Mouse (Mus musculus): Measurements from ENCODE around the gene Dkkl1. TPM values are rescaled to one million over a fixed set of nuclear protein-coding genes. Genes with fewer than 3 reads are reported as not detected.

The Dkkl1 gene
- total and polyA plus RNA-seq, 3 experiments: not detected

GRCm38 (mm10) chr7:45167761-45168445 is 44.0 kb downstream of the Dkkl1 start:
- no peak for DNase-seq

- DNase-seq: no peak
Measured at GRCm38 (mm10) chr7:45166950-45167401, 45.0 kb downstream of the Dkkl1 start.

DNA sequence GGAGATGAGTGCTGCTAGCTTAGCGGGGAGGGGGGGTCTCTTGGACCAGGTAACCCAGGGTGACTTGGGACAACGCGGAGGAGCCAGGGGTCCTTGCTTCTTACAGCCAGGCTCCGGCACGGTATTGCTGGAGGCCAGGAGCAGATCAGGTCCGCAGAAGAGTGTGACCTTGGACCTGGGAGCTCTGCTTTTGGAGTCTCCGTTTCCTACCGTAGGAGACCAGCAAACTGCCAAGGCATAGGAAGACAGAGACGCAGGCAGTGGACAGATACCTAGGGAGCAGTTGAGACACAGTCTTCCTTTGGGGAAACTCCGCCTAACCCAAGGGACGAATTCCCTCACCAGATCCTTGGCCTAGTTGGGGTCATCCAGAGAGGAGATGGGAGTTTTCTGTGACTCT is 46.2 kb downstream of the Dkkl1 start:
- DNase-seq: no peak

DNA sequence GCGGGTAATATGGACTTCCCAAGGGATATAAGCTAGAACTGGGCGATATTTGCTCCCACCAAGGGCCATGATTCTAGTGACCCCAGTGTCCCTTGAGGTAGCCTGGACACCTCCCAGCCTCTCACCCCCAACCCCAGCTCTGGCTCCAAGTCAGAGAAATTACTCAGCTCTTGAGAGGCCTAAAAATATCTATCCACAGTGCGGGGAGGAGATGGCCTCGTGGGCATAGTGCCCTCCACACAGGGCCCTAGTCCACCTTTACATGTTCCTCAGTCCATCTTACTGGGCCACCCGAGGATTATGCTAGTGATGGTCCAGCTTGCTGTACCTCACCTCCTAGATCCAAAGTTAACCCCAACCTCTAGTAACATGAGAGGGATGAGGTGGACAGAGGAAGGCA is 47.1 kb downstream of the Dkkl1 start:
- DNase-seq: no peak

GRCm38 (mm10) chr7:45163735-45164490 is 48.0 kb downstream of the Dkkl1 start, which contains the start of gene Slc17a7:
Slc17a7 (plus strand) TSS chr7:45163949.
- no peak for DNase-seq

GRCm38 (mm10) chr7:45162996-45163615 is 48.8 kb downstream of the Dkkl1 start:
- no peak for DNase-seq

DNA sequence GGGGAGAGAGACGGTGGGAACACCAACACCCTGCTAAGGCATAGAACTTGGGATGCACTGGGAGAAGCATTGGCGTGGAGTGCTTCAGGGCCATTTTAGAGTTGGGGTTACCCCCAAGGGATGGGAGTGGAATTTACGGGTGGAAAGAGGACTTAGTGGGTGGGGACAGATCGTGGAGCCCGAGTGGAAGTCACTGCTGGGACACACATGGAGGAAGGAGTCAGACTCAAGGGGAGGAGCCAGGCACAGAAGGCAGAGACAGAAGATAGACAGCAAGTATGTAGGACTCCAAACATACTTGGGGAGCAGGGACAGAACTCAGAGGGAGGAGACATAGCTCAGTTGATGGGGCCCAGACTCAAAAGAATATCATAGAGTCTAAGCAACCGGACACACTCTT is 49.4 kb downstream of the Dkkl1 start:
- DNase-seq: no peak

GRCm38 (mm10) chr7:45161612-45162473 is 50.1 kb downstream of the Dkkl1 start:
- DNase-seq: peak; percentile 90

DNA sequence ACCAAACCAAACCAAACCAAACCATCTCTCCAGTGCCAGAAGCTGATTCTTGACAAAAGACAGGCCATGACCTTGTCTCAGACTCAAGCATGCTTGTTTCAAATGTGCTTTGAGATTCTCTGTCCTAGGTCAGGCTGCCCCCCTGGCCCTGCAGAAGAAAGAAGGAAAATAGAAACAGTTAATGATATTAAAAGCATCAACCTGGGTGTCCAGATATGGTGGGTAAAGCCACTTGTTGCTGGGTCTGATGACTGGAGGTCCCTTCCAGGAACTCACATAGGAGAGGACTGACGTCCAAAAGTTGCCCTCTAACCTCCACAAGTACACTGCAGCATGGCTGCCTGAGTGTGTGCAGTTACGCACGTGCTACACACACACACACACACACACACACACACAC is 51.1 kb downstream of the Dkkl1 start:
- no peak for DNase-seq

DNA sequence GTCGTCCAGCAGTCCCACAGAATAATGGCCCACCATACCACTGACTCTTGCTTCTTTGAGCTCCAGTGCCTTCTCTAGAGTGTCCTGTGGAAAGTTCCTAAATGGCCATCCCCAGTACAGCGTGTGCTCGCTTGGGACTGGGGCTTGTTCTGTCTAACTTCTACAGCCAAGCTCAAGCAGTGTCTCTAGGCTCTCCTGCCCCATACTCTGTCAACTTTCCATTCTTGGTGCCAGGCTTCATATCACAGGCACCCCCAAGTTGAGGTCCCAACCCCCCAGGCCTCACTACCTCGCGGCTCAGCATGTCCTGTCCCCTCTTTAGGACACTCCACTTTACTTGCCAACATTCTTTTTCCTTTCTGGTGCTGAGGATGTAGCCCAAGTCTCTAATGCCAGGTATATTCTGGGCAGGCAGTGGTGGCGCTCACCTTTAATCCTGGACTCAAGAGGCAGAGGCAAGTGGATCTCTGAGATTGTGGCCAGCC is 51.6 kb downstream of the Dkkl1 start:
- DNase-seq: no peak

GRCm38 (mm10) chr7:45158991-45159390 is 53.0 kb downstream of the Dkkl1 start:
- DNase-seq: no peak

Small RNA genes lying within 50 kb of the gene (microRNA-seq; reads per million reads assigned to microRNA genes)
- gene Mir7055: 0 reads per million in 2 experiments

Other genes starting within 250 kb of the Dkkl1 start
Only the 30 nearest of the 36 such genes appear.
- gene Bcl2l12, start 213.4 kb downstream of the Dkkl1 start, total RNA-seq (2021): 10 to 100 TPM; 20.1 to 20.3 TPM
- 40.4 and 50.3 TPM in 2 replicates for gene Bcl2l12, start 213.4 kb downstream of the Dkkl1 start, polyA plus RNA-seq (2012; rRNA removed)
- 10 to 100 TPM; 72.0 to 83.7 TPM for gene Scaf1, start 195.8 kb downstream of the Dkkl1 start, total RNA-seq (2021)
- 117 and 121 TPM in 2 replicates for gene Scaf1, start 195.8 kb downstream of the Dkkl1 start, polyA plus RNA-seq (2012; rRNA removed)
- 100 to 1,000 TPM in 1 of 2 experiments, 10 to 100 TPM in 1; 93.7 to 118 TPM for gene Rras, start 194.2 kb downstream of the Dkkl1 start, total RNA-seq (2021)
- gene Rras, start 194.2 kb downstream of the Dkkl1 start, polyA plus RNA-seq (2012; rRNA removed): 161 and 176 TPM in 2 replicates
- gene Prr12, start 159.3 kb downstream of the Dkkl1 start, total RNA-seq (2021): 10 to 100 TPM; 40.2 to 49.7 TPM
- 17.7 and 21.3 TPM in 2 replicates for gene Prr12, start 159.3 kb downstream of the Dkkl1 start, polyA plus RNA-seq (2012; rRNA removed)
- gene Nosip, start 149.7 kb downstream of the Dkkl1 start, total RNA-seq (2021): 10 to 100 TPM; 40.2 to 58.1 TPM
- gene Nosip, start 149.7 kb downstream of the Dkkl1 start, polyA plus RNA-seq (2012; rRNA removed): 89.9 and 97.9 TPM in 2 replicates
- gene Prrg2, start 149.5 kb downstream of the Dkkl1 start, total RNA-seq (2021): 10 to 100 TPM; 20.9 to 21.9 TPM
- 70.3 and 85.2 TPM in 2 replicates for gene Prrg2, start 149.5 kb downstream of the Dkkl1 start, polyA plus RNA-seq (2012; rRNA removed)
- gene Rcn3, start 119.9 kb downstream of the Dkkl1 start, total RNA-seq (2021): 10 to 100 TPM; 26.5 to 50.3 TPM
- 93.3 and 104 TPM in 2 replicates for gene Rcn3, start 119.9 kb downstream of the Dkkl1 start, polyA plus RNA-seq (2012; rRNA removed)
- 100 to 1,000 TPM in 1 of 2 experiments, 10 to 100 TPM in 1; 84.8 to 154 TPM for gene Fcgrt, start 108.3 kb downstream of the Dkkl1 start, total RNA-seq (2021)
- gene Fcgrt, start 108.3 kb downstream of the Dkkl1 start, polyA plus RNA-seq (2012; rRNA removed): 186 and 187 TPM in 2 replicates
- 1,000 to 10,000 TPM; 1,290 to 1,478 TPM for gene Rps11, start 87.7 kb downstream of the Dkkl1 start, total RNA-seq (2021)
- gene Rps11, start 87.7 kb downstream of the Dkkl1 start, polyA plus RNA-seq (2012; rRNA removed): 60.0 and 80.0 TPM in 2 replicates
- gene Rpl13a, start 83.4 kb downstream of the Dkkl1 start, total RNA-seq (2021): 1,000 to 10,000 TPM; 1,285 to 1,750 TPM
- gene Rpl13a, start 83.4 kb downstream of the Dkkl1 start, polyA plus RNA-seq (2012; rRNA removed): 476 and 515 TPM in 2 replicates
- gene Gm45713, start 75.9 kb downstream of the Dkkl1 start, total RNA-seq (2021): not detected
- gene Gm45713, start 75.9 kb downstream of the Dkkl1 start, polyA plus RNA-seq (2012; rRNA removed): 6.3 and 7.4 TPM in 2 replicates
- 10 to 100 TPM; 20.5 to 25.3 TPM for gene Flt3l, start 75.7 kb downstream of the Dkkl1 start, total RNA-seq (2021)
- 122 TPM in 2 replicates for gene Flt3l, start 75.7 kb downstream of the Dkkl1 start, polyA plus RNA-seq (2012; rRNA removed)
- gene Pih1d1, start 57.8 kb downstream of the Dkkl1 start, total RNA-seq (2021): 10 to 100 TPM; 52.2 to 69.2 TPM
- 46.1 and 50.8 TPM in 2 replicates for gene Pih1d1, start 57.8 kb downstream of the Dkkl1 start, polyA plus RNA-seq (2012; rRNA removed)
- 10 to 100 TPM; 81.3 to 92.6 TPM for gene Aldh16a1, start 57.6 kb downstream of the Dkkl1 start, total RNA-seq (2021)
- gene Aldh16a1, start 57.6 kb downstream of the Dkkl1 start, polyA plus RNA-seq (2012; rRNA removed): 84.4 and 86.6 TPM in 2 replicates
- gene Slc17a7, start 48.2 kb downstream of the Dkkl1 start, total RNA-seq (2021): under 1 TPM; 0.14 to 0.35 TPM
- gene Slc17a7, start 48.2 kb downstream of the Dkkl1 start, polyA plus RNA-seq (2012; rRNA removed): 0.10 and 0.11 TPM in 2 replicates
- not detected for gene Gfy, start 32.6 kb downstream of the Dkkl1 start, total RNA-seq (2021)
- not detected in 2 replicates for gene Gfy, start 32.6 kb downstream of the Dkkl1 start, polyA plus RNA-seq (2012; rRNA removed)
- not detected for gene Pth2, start 31.2 kb downstream of the Dkkl1 start, total RNA-seq (2021)
- gene Pth2, start 31.2 kb downstream of the Dkkl1 start, polyA plus RNA-seq (2012; rRNA removed): not detected in 2 replicates
- under 1 TPM in 1 of 2 experiments, not detected in 1; 0.14 TPM for gene Ccdc155, start 7.3 kb downstream of the Dkkl1 start, total RNA-seq (2021)
- gene Ccdc155, start 7.3 kb downstream of the Dkkl1 start, polyA plus RNA-seq (2012; rRNA removed): 0.30 TPM in 2 replicates
- 1 to 10 TPM; 8.3 to 9.2 TPM for gene Tead2, start 3.6 kb upstream of the Dkkl1 start, total RNA-seq (2021)
- 12.4 and 12.6 TPM in 2 replicates for gene Tead2, start 3.6 kb upstream of the Dkkl1 start, polyA plus RNA-seq (2012; rRNA removed)
- gene Cd37, start 27.0 kb upstream of the Dkkl1 start, total RNA-seq (2021): 1 to 10 TPM; 2.9 to 5.2 TPM
- gene Cd37, start 27.0 kb upstream of the Dkkl1 start, polyA plus RNA-seq (2012; rRNA removed): 10.9 and 14.3 TPM in 2 replicates
- gene Slc6a16, start 28.9 kb upstream of the Dkkl1 start, total RNA-seq (2021): not detected
- 0.04 TPM in 1 of 2 replicates, not detected in the other for gene Slc6a16, start 28.9 kb upstream of the Dkkl1 start, polyA plus RNA-seq (2012; rRNA removed)
- not detected for gene Slc6a21, start 65.4 kb upstream of the Dkkl1 start, total RNA-seq (2021)
- not detected in 2 replicates for gene Slc6a21, start 65.4 kb upstream of the Dkkl1 start, polyA plus RNA-seq (2012; rRNA removed)
- gene Trpm4, start 121.6 kb upstream of the Dkkl1 start, total RNA-seq (2021): 1 to 10 TPM; 5.2 to 9.4 TPM
- gene Trpm4, start 121.6 kb upstream of the Dkkl1 start, polyA plus RNA-seq (2012; rRNA removed): 8.8 and 11.2 TPM in 2 replicates
- gene Hrc, start 123.1 kb upstream of the Dkkl1 start, total RNA-seq (2021): under 1 TPM in 1 of 2 experiments, not detected in 1; 0.23 TPM
- 0.18 TPM in 1 of 2 replicates, not detected in the other for gene Hrc, start 123.1 kb upstream of the Dkkl1 start, polyA plus RNA-seq (2012; rRNA removed)
- 1 to 10 TPM; 1.1 to 2.8 TPM for gene Ppfia3, start 154.9 kb upstream of the Dkkl1 start, total RNA-seq (2021)
- gene Ppfia3, start 154.9 kb upstream of the Dkkl1 start, polyA plus RNA-seq (2012; rRNA removed): 4.3 and 4.7 TPM in 2 replicates
- 1 to 10 TPM; 2.4 to 3.8 TPM for gene Lin7b, start 158.4 kb upstream of the Dkkl1 start, total RNA-seq (2021)
- 5.7 and 10.3 TPM in 2 replicates for gene Lin7b, start 158.4 kb upstream of the Dkkl1 start, polyA plus RNA-seq (2012; rRNA removed)
- gene Snrnp70, start 183.6 kb upstream of the Dkkl1 start, total RNA-seq (2021): 100 to 1,000 TPM; 219 to 278 TPM
- 230 and 236 TPM in 2 replicates for gene Snrnp70, start 183.6 kb upstream of the Dkkl1 start, polyA plus RNA-seq (2012; rRNA removed)
- gene Kcna7, start 193.5 kb upstream of the Dkkl1 start, total RNA-seq (2021): not detected
- not detected in 2 replicates for gene Kcna7, start 193.5 kb upstream of the Dkkl1 start, polyA plus RNA-seq (2012; rRNA removed)
- gene Ntf5, start 201.5 kb upstream of the Dkkl1 start, total RNA-seq (2021): not detected
- not detected in 2 replicates for gene Ntf5, start 201.5 kb upstream of the Dkkl1 start, polyA plus RNA-seq (2012; rRNA removed)
- not detected for gene Lhb, start 208.7 kb upstream of the Dkkl1 start, total RNA-seq (2021)
- gene Lhb, start 208.7 kb upstream of the Dkkl1 start, polyA plus RNA-seq (2012; rRNA removed): not detected in 2 replicates